Mouse (Mus musculus): ENCODE results near the gene Fate1. TPM values are rescaled to one million over a fixed set of nuclear protein-coding genes. Genes with fewer than 3 reads are reported as not detected.

Fate1 gene
- total and polyA plus RNA-seq, 3 experiments, result not detected

GRCm38 (mm10) chrX:72012236-72012635, 39.5 kb downstream of the Fate1 start:
- no peak overlapping the region for H3K9ac ChIP-seq (ENCODE audit: insufficient read depth, low read depth)
- dilution Hi-C loops (cut with MboI; ENCODE audit: extremely low pct_ligation_motif_present, extremely low pct_unique_long_range_greater_than_20kb, low sequenced_read_pairs), result no loop called here
- in situ Hi-C loops (cut with MboI; ENCODE audit: low pct_ligation_motif_present, low pct_unique_long_range_greater_than_20kb, low sequenced_read_pairs), result no loop called here
- H3K79me2 ChIP-seq (replicated peaks; ENCODE audit: control insufficient read depth, extremely low read depth, insufficient read depth, poor library complexity, severe bottlenecking), result no peaks in the 10 kb centered on the region
- H3K36me3 ChIP-seq (replicated peaks in 1 of 2; ENCODE audit: control insufficient read depth in 1 of 2, insufficient read depth in 1 of 2, low read length in 1 of 2), result no peaks in the 10 kb centered on the region
- H3K4me3 ChIP-seq (replicated peaks in 1 of 3; ENCODE audit: low read depth in 2 of 3, low read length in 2 of 3, poor library complexity in 1 of 3), result no peak overlapping the region
- TF ChIP-seq BHLHE40 (IDR thresholded peaks at IDR 0.05; ENCODE audit: low read depth, low read length) (no peak), USF1 (IDR thresholded peaks at IDR 0.05; ENCODE audit: low read depth, low read length) (no peak), MAX (IDR thresholded peaks at IDR 0.05; ENCODE audit: low read length) (no peak), ZKSCAN1 (IDR thresholded peaks at IDR 0.05; ENCODE audit: borderline replicate concordance, low read depth, low read length) (no peak), RAD21 (IDR thresholded peaks at IDR 0.05; ENCODE audit: low read depth, low read length) (no peak), USF2 (conservative IDR thresholded peaks at IDR 0.05; ENCODE audit: low read depth, low read length) (no peak), IRF4 (IDR thresholded peaks at IDR 0.05; ENCODE audit: low read depth, low read length) (no peak), PAX5 (IDR thresholded peaks at IDR 0.05; ENCODE audit: low read length) (no peak), CHD2 (IDR thresholded peaks at IDR 0.05; ENCODE audit: low read length) (no peak), ZC3H11A (IDR thresholded peaks at IDR 0.05; ENCODE audit: low read depth, low read length) (no peak), TCF12 (IDR thresholded peaks at IDR 0.05; ENCODE audit: low read depth, low read length) (no peak), ETS1 (conservative IDR thresholded peaks at IDR 0.05; ENCODE audit: low read depth, low read length) (no peak), HCFC1 (IDR thresholded peaks at IDR 0.05; ENCODE audit: low read depth, low read length) (no peak)
- no peaks in the 10 kb centered on the region for H3K27me3 ChIP-seq (replicated peaks)
- no peak overlapping the region for H3K27ac ChIP-seq (ENCODE audit: insufficient read depth, low read depth)
- H3K4me2 ChIP-seq (ENCODE audit: insufficient read depth, low read depth, poor library complexity, severe bottlenecking), result no peak overlapping the region
- no peaks in the 10 kb centered on the region for H3K9me3 ChIP-seq (replicated peaks; ENCODE audit: low read length)
- H3K4me1 ChIP-seq (ENCODE audit: control insufficient read depth in 1 of 2, insufficient read depth in 2 of 2), result no peaks in the 10 kb centered on the region
- no peak for DNase-seq (ENCODE audit: extremely low read depth)

- no peaks in the 10 kb centered on the region for H3K27me3 ChIP-seq (replicated peaks)
- H3K4me2 ChIP-seq (ENCODE audit: insufficient read depth, low read depth, poor library complexity, severe bottlenecking), result no peak overlapping the region
- H3K79me2 ChIP-seq (replicated peaks; ENCODE audit: control insufficient read depth, extremely low read depth, insufficient read depth, poor library complexity, severe bottlenecking), result no peaks in the 10 kb centered on the region
- H3K27ac ChIP-seq (ENCODE audit: insufficient read depth, low read depth), result no peak overlapping the region
- in situ Hi-C loops (cut with MboI; ENCODE audit: low pct_ligation_motif_present, low pct_unique_long_range_greater_than_20kb, low sequenced_read_pairs) (no loop called here), dilution Hi-C loops (cut with MboI; ENCODE audit: extremely low pct_ligation_motif_present, extremely low pct_unique_long_range_greater_than_20kb, low sequenced_read_pairs) (no loop called here)
- H3K4me3 ChIP-seq (replicated peaks in 1 of 3; ENCODE audit: low read depth in 2 of 3, low read length in 2 of 3, poor library complexity in 1 of 3), result no peak overlapping the region
- DNase-seq (ENCODE audit: extremely low read depth), result peak; percentile 40
- TF ChIP-seq MAZ (IDR thresholded peaks at IDR 0.05; ENCODE audit: low read depth, low read length) (no peak), RAD21 (IDR thresholded peaks at IDR 0.05; ENCODE audit: low read depth, low read length) (peak; percentile 63), CTCF (conservative IDR thresholded peaks at IDR 0.05 in 1 of 2, IDR thresholded peaks at IDR 0.05 in 1 of 2; ENCODE audit: low read depth in 2 of 2, low read length in 2 of 2) (peak in 1 of 2 experiments; percentile 66; a peak in 3 of 4 replicates), ELF1 (IDR thresholded peaks at IDR 0.05; ENCODE audit: low read depth, low read length) (0 out of 2 replicates have a peak, but pooled peaks have one; percentile 36), SMC3 (IDR thresholded peaks at IDR 0.05; ENCODE audit: low read depth, low read length) (peak; percentile 50), JUND (conservative IDR thresholded peaks at IDR 0.05; ENCODE audit: low read depth, low read length) (no peak)
- no peak overlapping the region for H3K9ac ChIP-seq (ENCODE audit: insufficient read depth, low read depth)
- no peaks in the 10 kb centered on the region for H3K4me1 ChIP-seq (ENCODE audit: control insufficient read depth in 1 of 2, insufficient read depth in 2 of 2)
- H3K9me3 ChIP-seq (replicated peaks; ENCODE audit: low read length), result no peaks in the 10 kb centered on the region
- no peaks in the 10 kb centered on the region for H3K36me3 ChIP-seq (replicated peaks in 1 of 2; ENCODE audit: control insufficient read depth in 1 of 2, insufficient read depth in 1 of 2, low read length in 1 of 2)
These were observed 40.0 kb downstream of the Fate1 start for GRCm38 (mm10) chrX:72012804-72013203.

Measured in CH12.LX (cell line).